20 mouse cellular contexts compared by ENCODE assay signal in genomic region chr11:119735152-119735551, GRCm38 (mm10).
A peak's percentile ranks its signal among the peaks of the same experiment; 100 is the strongest.
DNase-seq lines count a peak whose midpoint lies in the region; ATAC-seq and TF ChIP-seq lines count a peak whose summit lies in the region.
"Had no signal": no experiment of that assay in that cellular context is flagged by ENCODE, and none has a peak within 500 bp of the region (broad histone marks: within the 10 kb centered on the region; RNA-seq: fewer than 3 reads in every experiment).

No protein-coding gene starts in this region.

- no peak overlapping the region for H3K9ac ChIP-seq in liver, adult 2 months (ENCODE audit: low read depth, low read length)
- H3K9ac ChIP-seq in liver, embryonic 12.5 days, result no peak overlapping the region
- H3K9ac ChIP-seq: embryonic facial prominence, embryonic 12.5 days; forebrain, embryonic 13.5 days; forebrain, embryonic 15.5 days; forebrain, postnatal 0 days had no signal

- WGBS in liver, adult 2 months, result 44% methylated on average over 2 of the region's 2 CpGs
- 87% methylated on average over 2 of the region's 2 CpGs for WGBS in liver, embryonic 12.5 days (ENCODE audit: insufficient replicate concordance)

- no peak for ATAC-seq in liver, embryonic 12.5 days
- ATAC-seq: activated CD4-positive, CD25-positive, alpha-beta regulatory T cell, adult 4 months; CD4-positive, CD25-positive, alpha-beta regulatory T cell, adult 4 months; forebrain, embryonic 13.5 days; forebrain, embryonic 15.5 days; forebrain, postnatal 0 days; Patski had no signal

- DNase-seq in cerebellum, adult 11-12 months, result peak; percentile 39
- no peak for DNase-seq in cerebellum, adult 11 months
- peak; percentile 61 for DNase-seq in cerebellum, adult 9-10 months
- no peak for DNase-seq in cerebellum, adult 8-10 months
- peak; percentile 14 for DNase-seq in liver, adult 2 months (ENCODE audit: extremely low read depth, low read depth, low spot score)
- DNase-seq: adrenal gland, adult 8-10 months; adrenal gland, postnatal 14 days; adrenal gland, postnatal 36 days; B cell, adult 2 months; forebrain, postnatal 0 days had no signal

- no peak overlapping the region for H3K27ac ChIP-seq in liver, adult 2 months (replicated peaks; ENCODE audit: insufficient read depth, low read depth, low read length)
- H3K27ac ChIP-seq in liver, embryonic 12.5 days, result no peak overlapping the region
- H3K27ac ChIP-seq: embryonic facial prominence, embryonic 10.5 days; embryonic facial prominence, embryonic 12.5 days; forebrain, embryonic 13.5 days had no signal

- H3K4me3 ChIP-seq in liver, adult 2 months (ENCODE audit: insufficient read depth, low read depth, low read length), result no peak overlapping the region
- no peak overlapping the region for H3K4me3 ChIP-seq in liver, embryonic 12.5 days
- H3K4me3 ChIP-seq: embryonic facial prominence, embryonic 10.5 days; embryonic facial prominence, embryonic 12.5 days; forebrain, embryonic 13.5 days; forebrain, embryonic 15.5 days had no signal

- TF ChIP-seq CTCF in liver, adult 2 months (IDR thresholded peaks at IDR 0.05; ENCODE audit: low read depth, low read length), result no peak

- no peak overlapping the region for H3K4me2 ChIP-seq in liver, embryonic 12.5 days
- H3K4me2 ChIP-seq: embryonic facial prominence, embryonic 12.5 days; forebrain, embryonic 13.5 days; forebrain, embryonic 15.5 days had no signal

- H3K27me3 ChIP-seq in liver, adult 2 months (ENCODE audit: control insufficient read depth, insufficient read depth, low read length), result no peaks in the 10 kb centered on the region
- no peaks in the 10 kb centered on the region for H3K27me3 ChIP-seq in liver, embryonic 12.5 days (replicated peaks)
- H3K27me3 ChIP-seq: CH12.LX; embryonic facial prominence, embryonic 12.5 days; forebrain, embryonic 13.5 days; forebrain, embryonic 15.5 days; Patski had no signal

- no peaks in the 10 kb centered on the region for H3K9me3 ChIP-seq in liver, embryonic 12.5 days (replicated peaks)
- H3K9me3 ChIP-seq: embryonic facial prominence, embryonic 10.5 days; embryonic facial prominence, embryonic 12.5 days; forebrain, embryonic 13.5 days; forebrain, embryonic 15.5 days; G1E had no signal

- H3K79me2 ChIP-seq in liver, adult 2 months (ENCODE audit: control insufficient read depth, insufficient read depth, low read length), result peaks cover 10% of the 10 kb centered on the region

- H3K36me3 ChIP-seq in liver, adult 2 months (ENCODE audit: control insufficient read depth, insufficient read depth, low read length), result no peaks in the 10 kb centered on the region
- peaks cover 8% of the 10 kb centered on the region; the same call in 1 of the 2 replicates for H3K36me3 ChIP-seq in liver, embryonic 12.5 days
- H3K36me3 ChIP-seq: embryonic facial prominence, embryonic 10.5 days; embryonic facial prominence, embryonic 12.5 days; forebrain, embryonic 15.5 days had no signal

- H3K4me1 ChIP-seq in liver, adult 2 months (ENCODE audit: control insufficient read depth, insufficient read depth, low read length), result no peaks in the 10 kb centered on the region
- H3K4me1 ChIP-seq in liver, embryonic 12.5 days, result peaks cover 44% of the 10 kb centered on the region

- TF ChIP-seq POLR2A in liver, adult 2 months (IDR thresholded peaks at IDR 0.05; ENCODE audit: extremely low read depth, insufficient read depth, low read length), result no peak

Comparison
In these comparisons a context has a peak if more than half of its experiments do, and no peak if none do; other contexts are left out.
1. DNase-seq: peak in cerebellum, adult 11-12 months (single experiment), cerebellum, adult 9-10 months (single experiment) and liver, adult 2 months (single experiment); none in cerebellum, adult 11 months (single experiment) and cerebellum, adult 8-10 months (single experiment).